Mouse (Mus musculus) limb, embryonic 14.5 days (tissue): Measurements from ENCODE around the gene Clta. TPM values are rescaled to one million over a fixed set of nuclear protein-coding genes. Genes with fewer than 3 reads are reported as not detected.

Experiments used
- ATAC-seq: fragments of 200-750 bp; cut with Nextera tagmentation; 2 replicates; pipeline ENCODE4 v1.8.0; 2017; ENCODE audit warnings: low read depth, moderate number of reproducible peaks, moderate TSS enrichment; ENCODE audit not compliant: low FRiP score
- DNase-seq: peaks from one replicate; pipeline ENCODE4 v3.0.0-alpha.2; 2015; ENCODE audit warnings: low spot score
- H3K27ac ChIP-seq: fragments of 300-500 bp; sonication (generic); replicated peaks from 2 replicates; pipeline ENCODE4 v1.5.1; 2014; ENCODE audit warnings: low read depth, mild to moderate bottlenecking, low read length, moderate library complexity, mixed read lengths
- H3K27me3 ChIP-seq: fragments of 300-500 bp; sonication (generic); 2 replicates; pipeline ENCODE4 v1.6.1; 2014; ENCODE audit warnings: low read length, mixed read lengths; ENCODE audit not compliant: control insufficient read depth, insufficient read depth
- H3K36me3 ChIP-seq: fragments of 300-500 bp; sonication (generic); 2 replicates; pipeline ENCODE4 v1.6.1; 2014; ENCODE audit warnings: mild to moderate bottlenecking, low read length, moderate library complexity, mixed read lengths; ENCODE audit not compliant: control insufficient read depth, insufficient read depth
- H3K4me1 ChIP-seq: fragments of 300-500 bp; sonication (generic); 2 replicates; pipeline ENCODE4 v1.6.1; 2014; ENCODE audit warnings: antibody characterized with exemption, low read length, mixed read lengths; ENCODE audit not compliant: control insufficient read depth, insufficient read depth
- H3K4me2 ChIP-seq: fragments of 300-500 bp; sonication (generic); replicated peaks from 2 replicates; pipeline ENCODE4 v1.6.1; 2014; ENCODE audit warnings: low read depth, mild to moderate bottlenecking, low read length, moderate library complexity; ENCODE audit not compliant: severe bottlenecking
- H3K4me3 ChIP-seq: fragments of 300-500 bp; sonication (generic); replicated peaks from 2 replicates; pipeline ENCODE4 v1.5.1; 2014; ENCODE audit warnings: low read length
- H3K9ac ChIP-seq: fragments of 300-500 bp; sonication (generic); 2 replicates; pipeline ENCODE4 v1.6.1; 2014; ENCODE audit warnings: mild to moderate bottlenecking, low read depth, low read length, moderate library complexity; ENCODE audit not compliant: severe bottlenecking
- H3K9me3 ChIP-seq: fragments of 300-500 bp; sonication (generic); 2 replicates; pipeline ENCODE4 v1.6.1; 2016; ENCODE audit warnings: low read length; ENCODE audit not compliant: control insufficient read depth
- POLR2A ChIP-seq: fragments of 200-500 bp; IDR thresholded peaks from 2 replicates; pipeline ENCODE4 v1.8.0; 2012; ENCODE audit warnings: inconsistent platforms, mild to moderate bottlenecking, moderate library complexity, borderline replicate concordance; ENCODE audit not compliant: insufficient read depth, insufficient read length; ENCODE audit errors: extremely low read depth
- WGBS: fragments of 180-500 bp; shearing (Covaris S2); extraction: QIAGEN DNeasy Blood & Tissue Kit; methylation state at CpG from one replicate; pipeline ENCODE4 v1.1.7; 2014; 5-methylcytosine and 5-hydroxymethylcytosine counted together
- polyA plus RNA-seq, 2 experiments: library from polyadenylated mRNA; depleted of rRNA in 1 of 2; stranded (reverse) in 1 of 2; unstranded in 1 of 2; fragments of >200 nt; fragmentation: Nextera tagmentation in 1 of 2; extraction: Ambion mirVana in 1 of 2; gene quantifications; 2 replicates each; pipeline versions ENCODE4 v1.2.1 to v1.2.3; 2012 to 2014

Gene Clta
- polyA plus RNA-seq, 2 experiments, result 252 to 361 TPM

DNA sequence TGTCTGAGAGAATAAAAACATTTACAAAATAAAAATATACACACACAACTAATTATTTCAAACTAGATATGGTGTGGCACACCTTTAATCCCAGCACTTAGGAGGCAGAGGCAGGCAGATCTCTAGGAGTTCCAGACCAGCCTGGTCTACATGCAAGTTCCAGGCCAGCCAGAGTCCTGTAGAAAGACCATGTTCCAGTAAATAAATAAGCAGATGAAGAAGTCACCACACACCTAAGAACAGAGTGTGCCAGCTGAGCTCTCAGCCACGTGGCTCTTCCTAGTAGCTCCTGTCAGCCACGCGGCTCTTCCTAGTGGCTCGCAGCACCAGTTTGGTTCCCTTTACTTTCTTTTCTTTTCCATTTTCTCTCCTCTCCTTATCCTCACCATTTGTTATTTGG lies 65.2 kb downstream of the Clta start:
- H3K9me3 ChIP-seq, result no peaks in the 10 kb centered on the region
- TF ChIP-seq POLR2A, result no peak
- H3K4me2 ChIP-seq, result no peak overlapping the region
- peaks cover 8% of the 10 kb centered on the region; the same call in 1 of the 2 replicates for H3K4me1 ChIP-seq
- WGBS, result 87% methylated on average over 4 of the region's 4 CpGs
- no peak for ATAC-seq
- H3K27ac ChIP-seq, result no peak overlapping the region
- H3K9ac ChIP-seq, result no peak overlapping the region
- peaks cover 6% of the 10 kb centered on the region; the same call in 1 of the 2 replicates for H3K36me3 ChIP-seq
- DNase-seq, result no peak
- no peaks in the 10 kb centered on the region for H3K27me3 ChIP-seq
- H3K4me3 ChIP-seq, result no peak overlapping the region

- Histone ChIP-seq H3K36me3 (peaks cover 6% of the 10 kb centered on the region; the same call in 1 of the 2 replicates), H3K27me3 (no peaks in the 10 kb centered on the region), H3K9ac (no peak overlapping the region), H3K4me2 (no peak overlapping the region), H3K4me3 (no peak overlapping the region), H3K4me1 (peaks cover 8% of the 10 kb centered on the region; the same call in 1 of the 2 replicates), H3K27ac (no peak overlapping the region), H3K9me3 (no peaks in the 10 kb centered on the region)
- WGBS, result 86% methylated on average over 4 of the region's 4 CpGs
- DNase-seq (no peak), ATAC-seq (no peak)
- no peak for TF ChIP-seq POLR2A
Observed at GRCm38 (mm10) chr4:44070641-44071040, 66.4 kb downstream of the Clta start.

- Histone ChIP-seq H3K9ac (peak overlapping the region; percentile 81), H3K4me2 (peak overlapping the region; percentile 79), H3K27me3 (no peaks in the 10 kb centered on the region), H3K27ac (no peak overlapping the region), H3K36me3 (peaks cover under 1% of the 10 kb centered on the region; the same call in 1 of the 2 replicates), H3K4me1 (peaks cover 8% of the 10 kb centered on the region; the same call in 1 of the 2 replicates), H3K4me3 (peak overlapping the region; percentile 92), H3K9me3 (no peaks in the 10 kb centered on the region)
- 8% methylated on average over 11 of the region's 11 CpGs for WGBS
- no peak for DNase-seq
- no peak for TF ChIP-seq POLR2A
- no peak for ATAC-seq
Observed at GRCm38 (mm10) chr4:44071741-44072145, 67.5 kb downstream of the Clta start.

GRCm38 (mm10) chr4:44072146-44072872 lies 68.1 kb downstream of the Clta start:
- WGBS, result under 1% methylated on average over 59 of the region's 70 CpGs
- peak overlapping the region; percentile 92 for H3K4me3 ChIP-seq
- no peaks in the 10 kb centered on the region for H3K9me3 ChIP-seq
- H3K27me3 ChIP-seq, result no peaks in the 10 kb centered on the region
- peak overlapping the region; percentile 71; the same call in 1 of the 2 replicates for H3K27ac ChIP-seq
- peak overlapping the region; percentile 81 for H3K9ac ChIP-seq
- ATAC-seq (peak; percentile 95), DNase-seq (peak; percentile 90)
- no peaks in the 10 kb centered on the region for H3K36me3 ChIP-seq
- peak overlapping the region; percentile 79 for H3K4me2 ChIP-seq
- H3K4me1 ChIP-seq, result peaks cover 8% of the 10 kb centered on the region; the same call in 1 of the 2 replicates
- TF ChIP-seq POLR2A, result 0 out of 2 replicates have a peak, but pooled peaks have one; percentile 44

DNA sequence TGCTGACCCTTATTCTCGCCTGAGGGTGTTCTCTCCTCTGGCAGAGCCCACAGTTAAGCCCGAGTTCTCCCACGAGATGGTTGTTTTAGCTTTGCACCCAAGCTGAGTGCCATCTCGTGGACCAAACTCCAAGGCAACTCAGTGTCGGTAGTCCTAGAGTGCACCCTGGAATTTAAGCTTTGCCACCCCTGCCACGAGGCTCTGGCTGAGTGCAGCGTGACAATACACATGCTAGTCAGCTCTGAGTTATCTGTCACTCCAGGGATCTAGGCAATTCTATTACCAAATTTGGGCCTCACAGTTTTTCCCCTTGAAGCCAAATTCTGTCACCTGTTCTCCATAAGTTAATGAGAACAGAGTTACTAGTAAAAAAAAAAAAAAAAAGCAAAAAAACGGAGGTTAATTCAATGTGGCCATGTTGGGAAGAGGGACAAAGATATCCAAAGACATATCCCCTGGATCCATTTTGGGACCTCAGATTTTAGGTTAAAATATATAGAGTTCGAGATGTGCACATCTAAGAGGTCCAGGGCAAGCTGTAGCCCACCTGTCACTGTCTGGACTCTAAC lies 68.7 kb downstream of the Clta start:
- DNase-seq (peak; percentile 24), ATAC-seq (no peak)
- Histone ChIP-seq H3K4me2 (peak overlapping the region; percentile 79), H3K36me3 (no peaks in the 10 kb centered on the region), H3K27me3 (no peaks in the 10 kb centered on the region), H3K4me1 (peaks cover 8% of the 10 kb centered on the region; the same call in 1 of the 2 replicates), H3K9ac (peak overlapping the region; percentile 81), H3K4me3 (peak overlapping the region; percentile 92), H3K9me3 (no peaks in the 10 kb centered on the region), H3K27ac (0 out of 2 replicates have a peak overlapping the region, but pooled peaks have one; percentile 20)
- TF ChIP-seq POLR2A, result no peak
- 8% methylated on average over 9 of the region's 9 CpGs for WGBS
